Mouse (Mus musculus): ENCODE measurements around the gene Usp21. TPM values are rescaled to one million over a fixed set of nuclear protein-coding genes. Genes with fewer than 3 reads are reported as not detected.

The Usp21 gene
- polyA plus RNA-seq, 1 experiment = 40.9 TPM

- Histone ChIP-seq H3K36me3 (ENCODE audit: control insufficient read depth, insufficient read depth, low read length) (no peaks in the 10 kb centered on the region), H3K27ac (ENCODE audit: insufficient read depth, low read length) (no peak overlapping the region), H3K4me3 (ENCODE audit: extremely low read depth, insufficient read depth, insufficient read length) (no peak overlapping the region), H3K4me1 (ENCODE audit: control insufficient read depth, insufficient read depth, insufficient read length) (peaks cover 3% of the 10 kb centered on the region; the same call in 1 of the 2 replicates), H3K27me3 (ENCODE audit: control insufficient read depth, insufficient read depth, low read length) (no peaks in the 10 kb centered on the region)
- WGBS = 75% methylated on average over 3 of the region's 3 CpGs
- no peak for DNase-seq (ENCODE audit: low read depth in 1 of 2, low spot score in 2 of 2)
- TF ChIP-seq CTCF (IDR thresholded peaks at IDR 0.05; ENCODE audit: extremely low read depth, insufficient read depth, insufficient read length, insufficient replicate concordance) = no peak
- TF ChIP-seq POLR2A (IDR thresholded peaks at IDR 0.05; ENCODE audit: low read depth, low read length) = no peak
These were observed 10.4 kb upstream of the Usp21 start for GRCm38 (mm10) chr1:171298226-171298625.

- TF ChIP-seq CTCF (IDR thresholded peaks at IDR 0.05; ENCODE audit: extremely low read depth, insufficient read depth, insufficient read length, insufficient replicate concordance) (no peak), POLR2A (IDR thresholded peaks at IDR 0.05; ENCODE audit: low read depth, low read length) (no peak)
- 13% methylated on average over 3 of the region's 3 CpGs for WGBS
These were observed 7.2 kb upstream of the Usp21 start for GRCm38 (mm10) chr1:171295063-171295402.

GRCm38 (mm10) chr1:171294298-171295062 lies 6.7 kb upstream of the Usp21 start, which contains the start of gene Ufc1:
Ufc1 (minus strand) TSS chr1:171295024.
- DNase-seq (ENCODE audit: low read depth in 1 of 2, low spot score in 2 of 2) = peak; percentile 74 to 78
- peaks cover 3% of the 10 kb centered on the region; the same call in 1 of the 2 replicates for H3K4me1 ChIP-seq (ENCODE audit: control insufficient read depth, insufficient read depth, insufficient read length)
- peak within 1 kb of the TSS; percentile 97 for H3K4me3 ChIP-seq (ENCODE audit: extremely low read depth, insufficient read depth, insufficient read length)
- WGBS = under 1% methylated on average over 42 of the region's 42 CpGs
- no peaks in the 10 kb centered on the region for H3K27me3 ChIP-seq (ENCODE audit: control insufficient read depth, insufficient read depth, low read length)
- H3K27ac ChIP-seq (ENCODE audit: insufficient read depth, low read length) = peak within 1 kb of the TSS; percentile 95
- H3K36me3 ChIP-seq (ENCODE audit: control insufficient read depth, insufficient read depth, low read length) = no peaks in the 10 kb centered on the region
- TF ChIP-seq POLR2A (IDR thresholded peaks at IDR 0.05; ENCODE audit: low read depth, low read length) (peak; percentile 53; the same call in 1 of the 2 replicates), CTCF (IDR thresholded peaks at IDR 0.05; ENCODE audit: extremely low read depth, insufficient read depth, insufficient read length, insufficient replicate concordance) (no peak)

More at GRCm38 (mm10) chr1:171295063-171295402, 7.2 kb upstream of the Usp21 start:
- DNase-seq (ENCODE audit: low read depth in 1 of 2, low spot score in 2 of 2) = no peak
- Histone ChIP-seq H3K36me3 (ENCODE audit: control insufficient read depth, insufficient read depth, low read length) (no peaks in the 10 kb centered on the region), H3K4me3 (ENCODE audit: extremely low read depth, insufficient read depth, insufficient read length) (peak overlapping the region; percentile 97), H3K27ac (ENCODE audit: insufficient read depth, low read length) (peak overlapping the region; percentile 95), H3K4me1 (ENCODE audit: control insufficient read depth, insufficient read depth, insufficient read length) (peaks cover 3% of the 10 kb centered on the region; the same call in 1 of the 2 replicates), H3K27me3 (ENCODE audit: control insufficient read depth, insufficient read depth, low read length) (no peaks in the 10 kb centered on the region)

- no peak for DNase-seq (ENCODE audit: low read depth in 1 of 2, low spot score in 2 of 2)
- WGBS = 45% methylated on average over 5 of the region's 5 CpGs
- peak overlapping the region; percentile 95; the same call in 1 of the 2 replicates for H3K27ac ChIP-seq (ENCODE audit: insufficient read depth, low read length)
These were observed 6.1 kb upstream of the Usp21 start for GRCm38 (mm10) chr1:171293906-171294297.

GRCm38 (mm10) chr1:171293351-171293750 lies 5.6 kb upstream of the Usp21 start:
- Histone ChIP-seq H3K36me3 (ENCODE audit: control insufficient read depth, insufficient read depth, low read length) (peaks cover 3% of the 10 kb centered on the region), H3K4me3 (ENCODE audit: extremely low read depth, insufficient read depth, insufficient read length) (no peak overlapping the region), H3K27me3 (ENCODE audit: control insufficient read depth, insufficient read depth, low read length) (no peaks in the 10 kb centered on the region), H3K27ac (ENCODE audit: insufficient read depth, low read length) (no peak overlapping the region), H3K4me1 (ENCODE audit: control insufficient read depth, insufficient read depth, insufficient read length) (peaks cover 3% of the 10 kb centered on the region; the same call in 1 of the 2 replicates)
- TF ChIP-seq CTCF (IDR thresholded peaks at IDR 0.05; ENCODE audit: extremely low read depth, insufficient read depth, insufficient read length, insufficient replicate concordance) (no peak), POLR2A (IDR thresholded peaks at IDR 0.05; ENCODE audit: low read depth, low read length) (no peak)
- DNase-seq (ENCODE audit: low read depth in 1 of 2, low spot score in 2 of 2) = no peak
- WGBS = 89% methylated on average over 3 of the region's 3 CpGs

More at GRCm38 (mm10) chr1:171293906-171294297, 6.1 kb upstream of the Usp21 start:
- Histone ChIP-seq H3K4me1 (ENCODE audit: control insufficient read depth, insufficient read depth, insufficient read length) (peaks cover 3% of the 10 kb centered on the region; the same call in 1 of the 2 replicates), H3K4me3 (ENCODE audit: extremely low read depth, insufficient read depth, insufficient read length) (peak overlapping the region; percentile 97), H3K36me3 (ENCODE audit: control insufficient read depth, insufficient read depth, low read length) (peaks cover 3% of the 10 kb centered on the region), H3K27me3 (ENCODE audit: control insufficient read depth, insufficient read depth, low read length) (no peaks in the 10 kb centered on the region)
- no peak for TF ChIP-seq CTCF (IDR thresholded peaks at IDR 0.05; ENCODE audit: extremely low read depth, insufficient read depth, insufficient read length, insufficient replicate concordance)
- TF ChIP-seq POLR2A (IDR thresholded peaks at IDR 0.05; ENCODE audit: low read depth, low read length) = no peak

- H3K4me3 ChIP-seq (ENCODE audit: extremely low read depth, insufficient read depth, insufficient read length) = no peak overlapping the region
- TF ChIP-seq CTCF (IDR thresholded peaks at IDR 0.05; ENCODE audit: extremely low read depth, insufficient read depth, insufficient read length, insufficient replicate concordance) = no peak
- TF ChIP-seq POLR2A (IDR thresholded peaks at IDR 0.05; ENCODE audit: low read depth, low read length) = no peak
- no peak overlapping the region for H3K27ac ChIP-seq (ENCODE audit: insufficient read depth, low read length)
- DNase-seq (ENCODE audit: low read depth in 1 of 2, low spot score in 2 of 2) = no peak
- H3K36me3 ChIP-seq (ENCODE audit: control insufficient read depth, insufficient read depth, low read length) = peaks cover 3% of the 10 kb centered on the region
- no peaks in the 10 kb centered on the region for H3K27me3 ChIP-seq (ENCODE audit: control insufficient read depth, insufficient read depth, low read length)
- 67% methylated on average over 4 of the region's 4 CpGs for WGBS
- peaks cover 7% of the 10 kb centered on the region for H3K4me1 ChIP-seq (ENCODE audit: control insufficient read depth, insufficient read depth, insufficient read length)
These were observed 537 bp upstream of the Usp21 start for GRCm38 (mm10) chr1:171288328-171288727.

- H3K27ac ChIP-seq (ENCODE audit: insufficient read depth, low read length) = no peak overlapping the region
- peaks cover 7% of the 10 kb centered on the region for H3K4me1 ChIP-seq (ENCODE audit: control insufficient read depth, insufficient read depth, insufficient read length)
- no peak overlapping the region for H3K4me3 ChIP-seq (ENCODE audit: extremely low read depth, insufficient read depth, insufficient read length)
- 94% methylated on average over 19 of the region's 19 CpGs for WGBS
- H3K27me3 ChIP-seq (ENCODE audit: control insufficient read depth, insufficient read depth, low read length) = no peaks in the 10 kb centered on the region
- DNase-seq (ENCODE audit: low read depth in 1 of 2, low spot score in 2 of 2) = no peak
- TF ChIP-seq CTCF (IDR thresholded peaks at IDR 0.05; ENCODE audit: extremely low read depth, insufficient read depth, insufficient read length, insufficient replicate concordance) (no peak), POLR2A (IDR thresholded peaks at IDR 0.05; ENCODE audit: low read depth, low read length) (no peak)
- peaks cover 3% of the 10 kb centered on the region for H3K36me3 ChIP-seq (ENCODE audit: control insufficient read depth, insufficient read depth, low read length)
These were observed 1.3 kb downstream of the Usp21 start for GRCm38 (mm10) chr1:171286517-171286916.

All from spleen, adult 2 months (tissue).